Mouse (Mus musculus) MEL (cell line): ENCODE measurements at regions not wholly inside any gene's neighbourhood (a gene's known extent, or its start where the extent isn't known, plus 50 kb on each side); places are given as distances from the start of the nearest gene placed in this dataset.

Experiments
- DNase-seq: peaks from one replicate; pipeline ENCODE4 v3.0.0; 2011; ENCODE audit warnings: low read depth, low spot score
- H3K27ac ChIP-seq: 2 replicates; pipeline ENCODE4 v1.5.1; 2012; ENCODE audit warnings: low read depth, mild to moderate bottlenecking, control low read depth, low read length, moderate library complexity; ENCODE audit not compliant: control insufficient read depth
- H3K27me3 ChIP-seq, 2 experiments: fragments of 150-350 bp in 1 of 2; sonication (generic) in 1 of 2; 2 replicates each; pipeline ENCODE4 v1.6.1; 2012; ENCODE audit warnings: low read length in 2 of 2, mild to moderate bottlenecking in 2 of 2, improper control_type of control experiment in 1 of 2, moderate library complexity in 1 of 2; ENCODE audit not compliant: insufficient read depth in 2 of 2, control insufficient read depth in 1 of 2
- H3K36me3 ChIP-seq, 2 experiments: 2 replicates each; pipeline ENCODE4 v1.6.1; 2012 to 2014; ENCODE audit warnings: low read length in 2 of 2, improper control_type of control experiment in 1 of 2, inconsistent platforms in 1 of 2, mild to moderate bottlenecking in 1 of 2; ENCODE audit not compliant: insufficient read depth in 2 of 2, control insufficient read depth in 1 of 2
- H3K4me1 ChIP-seq, 2 experiments: fragments of 150-350 bp in 1 of 2; sonication (generic) in 1 of 2; 2 replicates each; pipeline ENCODE4 v1.6.1; 2012; ENCODE audit warnings: low read length in 2 of 2, improper control_type of control experiment in 1 of 2, mild to moderate bottlenecking in 1 of 2; ENCODE audit not compliant: insufficient read depth in 2 of 2, control insufficient read depth in 1 of 2
- H3K4me3 ChIP-seq, 2 experiments: fragments of 150-350 bp in 1 of 2; sonication (generic) in 1 of 2; 2 replicates each; pipeline ENCODE4 v1.5.1; 2012; ENCODE audit warnings: low read depth in 2 of 2, low read length in 2 of 2, mild to moderate bottlenecking in 2 of 2, moderate library complexity in 2 of 2, control low read depth in 1 of 2, improper control_type of control experiment in 1 of 2; ENCODE audit not compliant: control insufficient read depth in 1 of 2, insufficient read depth in 1 of 2
- H3K79me2 ChIP-seq: 2 replicates; pipeline ENCODE4 v1.6.1; 2012; ENCODE audit warnings: mild to moderate bottlenecking, low read length, moderate library complexity; ENCODE audit not compliant: control insufficient read depth, poor library complexity, insufficient read depth
- H3K9ac ChIP-seq: 2 replicates; pipeline ENCODE4 v1.6.1; 2012; ENCODE audit warnings: low read depth, mild to moderate bottlenecking, control low read depth, low read length, moderate library complexity; ENCODE audit not compliant: control insufficient read depth, poor library complexity, severe bottlenecking
- H3K9me3 ChIP-seq: fragments of 150-350 bp; sonication (generic); replicated peaks from 2 replicates; pipeline ENCODE4 v1.6.1; 2012; ENCODE audit warnings: mild to moderate bottlenecking, low read length, improper control_type of control experiment, moderate library complexity; ENCODE audit not compliant: insufficient read depth
- BHLHE40 ChIP-seq: IDR thresholded peaks from 2 replicates; pipeline ENCODE4 v1.6.1; 2012; ENCODE audit warnings: low read depth, mild to moderate bottlenecking, inconsistent platforms, low read length, improper control_type of control experiment, borderline replicate concordance
- CHD2 ChIP-seq: IDR thresholded peaks from 2 replicates; pipeline ENCODE4 v1.6.1; 2011; ENCODE audit warnings: low read length, improper control_type of control experiment
- ELF1 ChIP-seq: IDR thresholded peaks from 2 replicates; pipeline ENCODE4 v1.6.1; 2014; ENCODE audit warnings: low read depth, mild to moderate bottlenecking, inconsistent platforms, low read length, improper control_type of control experiment, moderate library complexity
- HCFC1 ChIP-seq: IDR thresholded peaks from 2 replicates; pipeline ENCODE4 v1.6.1; 2012; ENCODE audit warnings: low read depth, mild to moderate bottlenecking, inconsistent platforms, low read length, improper control_type of control experiment, moderate library complexity
- JUND ChIP-seq: IDR thresholded peaks from 2 replicates; pipeline ENCODE4 v1.6.1; 2011; ENCODE audit warnings: low read depth, mild to moderate bottlenecking, improper control_type of control experiment, low read length
- KAT2A ChIP-seq: conservative IDR thresholded peaks from 2 replicates; pipeline ENCODE4 v1.6.1; 2012; ENCODE audit warnings: low read depth, low read length, improper control_type of control experiment, inconsistent platforms
- MEF2A ChIP-seq: IDR thresholded peaks from 2 replicates; pipeline ENCODE4 v1.6.1; 2014; ENCODE audit warnings: low read depth, mild to moderate bottlenecking, inconsistent platforms, low read length, improper control_type of control experiment; ENCODE audit not compliant: poor library complexity, insufficient replicate concordance, severe bottlenecking; ENCODE audit errors: extremely low read depth
- MXI1 ChIP-seq: IDR thresholded peaks from 2 replicates; pipeline ENCODE4 v1.6.1; 2011; ENCODE audit warnings: mild to moderate bottlenecking, low read depth, low read length, improper control_type of control experiment
- MYC ChIP-seq: IDR thresholded peaks from 2 replicates; pipeline ENCODE4 v1.6.1; 2011; ENCODE audit warnings: low read depth, mild to moderate bottlenecking, low read length, improper control_type of control experiment, moderate library complexity
- NRF1 ChIP-seq: IDR thresholded peaks from 2 replicates; pipeline ENCODE4 v1.6.1; 2014; ENCODE audit warnings: low read depth, mild to moderate bottlenecking, inconsistent platforms, low read length, improper control_type of control experiment, moderate library complexity; ENCODE audit not compliant: poor library complexity, insufficient read depth, severe bottlenecking
- POLR2AphosphoS2 ChIP-seq: IDR thresholded peaks from 2 replicates; pipeline ENCODE4 v1.6.1; 2011; ENCODE audit warnings: low read length, improper control_type of control experiment
- RAD21 ChIP-seq: IDR thresholded peaks from 2 replicates; pipeline ENCODE4 v1.6.1; 2011; ENCODE audit warnings: mild to moderate bottlenecking, low read depth, low read length, improper control_type of control experiment
- TAL1 ChIP-seq: IDR thresholded peaks from 2 replicates; pipeline ENCODE4 v1.6.1; 2012; ENCODE audit warnings: mild to moderate bottlenecking, inconsistent platforms, low read length, moderate library complexity, mixed read lengths
- TCF12 ChIP-seq: IDR thresholded peaks from 2 replicates; pipeline ENCODE4 v1.6.1; 2014; ENCODE audit warnings: low read depth, mild to moderate bottlenecking, inconsistent platforms, low read length, improper control_type of control experiment, moderate library complexity
- UBTF ChIP-seq: IDR thresholded peaks from 2 replicates; pipeline ENCODE4 v1.6.1; 2012; ENCODE audit warnings: low read depth, mild to moderate bottlenecking, inconsistent platforms, low read length, improper control_type of control experiment, moderate library complexity, borderline replicate concordance; ENCODE audit not compliant: insufficient read depth
- USF1 ChIP-seq: IDR thresholded peaks from 2 replicates; pipeline ENCODE4 v1.6.1; 2014; ENCODE audit warnings: low read depth, mild to moderate bottlenecking, inconsistent platforms, low read length, improper control_type of control experiment, moderate library complexity
- USF2 ChIP-seq, 2 experiments: IDR thresholded peaks; 2 replicates each; pipeline ENCODE4 v1.6.1; 2011 to 2012; ENCODE audit warnings: improper control_type of control experiment in 2 of 2, low read length in 2 of 2, borderline replicate concordance in 1 of 2, inconsistent platforms in 1 of 2, low read depth in 1 of 2, mild to moderate bottlenecking in 1 of 2; ENCODE audit not compliant: insufficient read depth in 1 of 2
- ZNF384 ChIP-seq: IDR thresholded peaks from 2 replicates; pipeline ENCODE4 v1.6.1; 2012; ENCODE audit warnings: low read depth, mild to moderate bottlenecking, inconsistent platforms, low read length, improper control_type of control experiment

DNA sequence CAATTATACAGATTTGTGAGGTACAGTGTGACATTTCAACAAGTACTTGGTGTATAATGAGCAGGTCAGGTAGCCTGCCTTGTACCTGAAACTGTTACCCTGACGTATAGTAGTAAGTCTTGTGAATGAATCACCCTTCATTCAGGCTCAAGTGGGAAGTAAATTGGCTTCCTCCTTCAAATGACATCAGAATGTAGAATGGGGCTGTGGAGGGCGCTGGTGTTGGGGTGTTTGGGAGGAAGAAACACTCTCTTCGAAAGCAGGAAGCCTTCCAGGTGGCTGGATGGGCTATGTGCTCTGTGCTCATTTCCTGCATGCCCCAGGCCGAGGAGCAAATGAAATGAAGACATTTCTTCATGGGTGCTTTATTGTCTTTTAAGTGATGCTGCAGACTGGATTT is 76.3 kb downstream of the Fam43a start (continued):
- TF ChIP-seq NRF1 (no peak), KAT2A (no peak), TCF12 (no peak)

DNA sequence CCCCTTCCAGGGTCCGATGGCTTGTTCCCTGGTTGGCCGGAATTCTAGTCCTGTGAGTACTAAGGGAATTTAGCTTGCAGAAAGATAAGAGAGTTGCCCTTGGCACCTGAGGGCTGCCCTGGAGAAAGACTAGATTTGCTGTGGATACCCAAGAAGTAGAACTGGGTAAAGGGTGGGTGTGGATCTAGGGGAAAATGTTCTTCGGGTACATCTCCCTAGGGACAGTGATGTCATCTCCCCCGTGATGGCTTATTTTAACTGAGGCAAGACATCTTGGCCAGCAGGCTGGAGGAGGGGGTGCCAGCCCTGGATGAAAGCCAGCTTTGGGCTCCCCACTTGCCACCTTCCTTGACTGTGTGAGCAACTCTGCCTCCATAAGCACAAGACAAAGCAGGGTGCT is 77.5 kb downstream of the Fam43a start:
- Histone ChIP-seq H3K9me3 (no peaks in the 10 kb centered on the region), H3K9ac (no peak overlapping the region), H3K79me2 (no peaks in the 10 kb centered on the region), H3K36me3 (no peaks in the 10 kb centered on the region), H3K4me1 (no peaks in the 10 kb centered on the region), H3K27ac (no peak overlapping the region)
- no peak for DNase-seq
- TF ChIP-seq ELF1 (no peak), ZNF384 (no peak), CHD2 (no peak), MEF2A (no peak), HCFC1 (no peak), UBTF (no peak), TAL1 (no peak), MYC (no peak), NRF1 (no peak), BHLHE40 (no peak), JUND (no peak), USF2 (IDR thresholded peaks at IDR 0.05; ENCODE audit: borderline replicate concordance in 1 of 2, insufficient read depth in 1 of 2, low read depth in 1 of 2, low read length in 2 of 2) (no peak), POLR2AphosphoS2 (no peak), RAD21 (no peak), MXI1 (no peak), USF1 (no peak)
- TF ChIP-seq, all 39 proteins: peak for 0
- Histone ChIP-seq H3K27me3 (peaks cover 0 to 7% of the 10 kb centered on the region in 2 experiments; a peak in 2 of 4 replicates), H3K4me3 (no peak overlapping the region)
